Mouse (Mus musculus) MEL (cell line): ENCODE results near the gene Vmn1r45. TPM values are rescaled to one million over a fixed set of nuclear protein-coding genes. Genes with fewer than 3 reads are reported as not detected.

ENCODE experiments used
- DNase-seq: peaks from one replicate; pipeline ENCODE4 v3.0.0; 2011; ENCODE audit warnings: low read depth, low spot score
- H3K27ac ChIP-seq: 2 replicates; pipeline ENCODE4 v1.5.1; 2012; ENCODE audit warnings: low read depth, mild to moderate bottlenecking, control low read depth, low read length, moderate library complexity; ENCODE audit not compliant: control insufficient read depth
- H3K27me3 ChIP-seq, 2 experiments: fragments of 150-350 bp in 1 of 2; sonication (generic) in 1 of 2; 2 replicates each; pipeline ENCODE4 v1.6.1; 2012; ENCODE audit warnings: low read length in 2 of 2, mild to moderate bottlenecking in 2 of 2, improper control_type of control experiment in 1 of 2, moderate library complexity in 1 of 2; ENCODE audit not compliant: insufficient read depth in 2 of 2, control insufficient read depth in 1 of 2
- H3K36me3 ChIP-seq, 2 experiments: 2 replicates each; pipeline ENCODE4 v1.6.1; 2012 to 2014; ENCODE audit warnings: low read length in 2 of 2, improper control_type of control experiment in 1 of 2, inconsistent platforms in 1 of 2, mild to moderate bottlenecking in 1 of 2; ENCODE audit not compliant: insufficient read depth in 2 of 2, control insufficient read depth in 1 of 2
- H3K4me1 ChIP-seq, 2 experiments: fragments of 150-350 bp in 1 of 2; sonication (generic) in 1 of 2; 2 replicates each; pipeline ENCODE4 v1.6.1; 2012; ENCODE audit warnings: low read length in 2 of 2, improper control_type of control experiment in 1 of 2, mild to moderate bottlenecking in 1 of 2; ENCODE audit not compliant: insufficient read depth in 2 of 2, control insufficient read depth in 1 of 2
- H3K4me3 ChIP-seq, 2 experiments: fragments of 150-350 bp in 1 of 2; sonication (generic) in 1 of 2; 2 replicates each; pipeline ENCODE4 v1.5.1; 2012; ENCODE audit warnings: low read depth in 2 of 2, low read length in 2 of 2, mild to moderate bottlenecking in 2 of 2, moderate library complexity in 2 of 2, control low read depth in 1 of 2, improper control_type of control experiment in 1 of 2; ENCODE audit not compliant: control insufficient read depth in 1 of 2, insufficient read depth in 1 of 2
- H3K79me2 ChIP-seq: 2 replicates; pipeline ENCODE4 v1.6.1; 2012; ENCODE audit warnings: mild to moderate bottlenecking, low read length, moderate library complexity; ENCODE audit not compliant: control insufficient read depth, poor library complexity, insufficient read depth
- H3K9ac ChIP-seq: 2 replicates; pipeline ENCODE4 v1.6.1; 2012; ENCODE audit warnings: low read depth, mild to moderate bottlenecking, control low read depth, low read length, moderate library complexity; ENCODE audit not compliant: control insufficient read depth, poor library complexity, severe bottlenecking
- H3K9me3 ChIP-seq: fragments of 150-350 bp; sonication (generic); replicated peaks from 2 replicates; pipeline ENCODE4 v1.6.1; 2012; ENCODE audit warnings: mild to moderate bottlenecking, low read length, improper control_type of control experiment, moderate library complexity; ENCODE audit not compliant: insufficient read depth
- KAT2A ChIP-seq: conservative IDR thresholded peaks from 2 replicates; pipeline ENCODE4 v1.6.1; 2012; ENCODE audit warnings: low read depth, low read length, improper control_type of control experiment, inconsistent platforms
- POLR2A ChIP-seq, 2 experiments: IDR thresholded peaks; 2 replicates each; pipeline ENCODE4 v1.6.1; 2011 to 2012; ENCODE audit warnings: low read length in 2 of 2, mild to moderate bottlenecking in 2 of 2, control low read depth in 1 of 2, improper control_type of control experiment in 1 of 2, low read depth in 1 of 2, moderate library complexity in 1 of 2; ENCODE audit not compliant: control insufficient read depth in 1 of 2, insufficient read depth in 1 of 2, poor library complexity in 1 of 2
- TCF12 ChIP-seq: IDR thresholded peaks from 2 replicates; pipeline ENCODE4 v1.6.1; 2014; ENCODE audit warnings: low read depth, mild to moderate bottlenecking, inconsistent platforms, low read length, improper control_type of control experiment, moderate library complexity
- ZNF384 ChIP-seq: IDR thresholded peaks from 2 replicates; pipeline ENCODE4 v1.6.1; 2012; ENCODE audit warnings: low read depth, mild to moderate bottlenecking, inconsistent platforms, low read length, improper control_type of control experiment
- polyA plus RNA-seq, 2 experiments: library from polyadenylated mRNA; stranded (reverse) in 1 of 2; unstranded in 1 of 2; fragments of >175 nt in 1 of 2; fragments of >200 nt in 1 of 2; gene quantifications; 2 replicates each; pipeline versions ENCODE4 v1.2.1 to v1.2.4; 2012; ENCODE audit warnings: low replicate concordance in 2 of 2, low read depth in 1 of 2; ENCODE audit not compliant: insufficient read length in 2 of 2, insufficient read depth in 1 of 2, missing spikeins in 1 of 2
- total RNA-seq: library from RNA; depleted of rRNA; stranded (reverse); fragments of 300-350 nt; gene quantifications from 2 replicates; pipeline ENCODE4 v1.2.3, GENCODE M21; 2012; rRNA removed

Vmn1r45 gene
- total and polyA plus RNA-seq, 3 experiments: not detected

- H3K27me3 ChIP-seq: no peaks in the 10 kb centered on the region
- DNase-seq: no peak
- no peaks in the 10 kb centered on the region for H3K9me3 ChIP-seq
- TF ChIP-seq ZNF384: no peak
- TF ChIP-seq KAT2A: no peak
- no peak for TF ChIP-seq POLR2A (IDR thresholded peaks at IDR 0.05; ENCODE audit: control insufficient read depth in 1 of 2, insufficient read depth in 1 of 2, low read depth in 1 of 2, low read length in 2 of 2, poor library complexity in 1 of 2)
- TF ChIP-seq TCF12: no peak
- no peak within 1 kb of the TSS for H3K9ac ChIP-seq
- no peak within 1 kb of the TSS for H3K4me3 ChIP-seq
- no peaks in the 10 kb centered on the region for H3K36me3 ChIP-seq
- H3K4me1 ChIP-seq: no peaks in the 10 kb centered on the region
- H3K79me2 ChIP-seq: no peaks in the 10 kb centered on the region
- no peak within 1 kb of the TSS for H3K27ac ChIP-seq
Measured at GRCm38 (mm10) chr6:89883360-89883759, 57.0 kb downstream of the Vmn1r45 start, which contains the start of gene Vmn1r44. Gene Vmn1r44, plus strand, starts transcription at chr6:89883660.

Other genes with a start within 250 kb of the Vmn1r45 start
- not detected in 2 replicates for gene Vmn1r40, start 233.1 kb downstream of the Vmn1r45 start, total RNA-seq
- not detected for gene Vmn1r40, start 233.1 kb downstream of the Vmn1r45 start, polyA plus RNA-seq
- gene Vmn1r41, start 199.8 kb downstream of the Vmn1r45 start, total RNA-seq: not detected in 2 replicates
- under 1 TPM in 1 of 2 experiments, not detected in 1; 0.10 TPM for gene Vmn1r41, start 199.8 kb downstream of the Vmn1r45 start, polyA plus RNA-seq
- gene Vmn1r42, start 64.2 kb downstream of the Vmn1r45 start, total RNA-seq: not detected in 2 replicates
- not detected for gene Vmn1r42, start 64.2 kb downstream of the Vmn1r45 start, polyA plus RNA-seq
- gene Vmn1r43, start 64.2 kb downstream of the Vmn1r45 start, total RNA-seq: not detected in 2 replicates
- under 1 TPM in 1 of 2 experiments, not detected in 1; 0.11 TPM for gene Vmn1r43, start 64.2 kb downstream of the Vmn1r45 start, polyA plus RNA-seq
- gene Vmn1r44, start 56.9 kb downstream of the Vmn1r45 start, total RNA-seq: not detected in 2 replicates
- not detected for gene Vmn1r44, start 56.9 kb downstream of the Vmn1r45 start, polyA plus RNA-seq
- gene Vmn1r46, start 28.7 kb upstream of the Vmn1r45 start, total RNA-seq: not detected in 2 replicates
- gene Vmn1r46, start 28.7 kb upstream of the Vmn1r45 start, polyA plus RNA-seq: not detected
- not detected in 2 replicates for gene Vmn1r47, start 75.5 kb upstream of the Vmn1r45 start, total RNA-seq
- gene Vmn1r47, start 75.5 kb upstream of the Vmn1r45 start, polyA plus RNA-seq: not detected
- gene Vmn1r48, start 96.2 kb upstream of the Vmn1r45 start, total RNA-seq: not detected in 2 replicates
- gene Vmn1r48, start 96.2 kb upstream of the Vmn1r45 start, polyA plus RNA-seq: not detected
- not detected in 2 replicates for gene Vmn1r49, start 137.9 kb upstream of the Vmn1r45 start, total RNA-seq
- gene Vmn1r49, start 137.9 kb upstream of the Vmn1r45 start, polyA plus RNA-seq: not detected
- gene Vmn1r50, start 160.8 kb upstream of the Vmn1r45 start, total RNA-seq: not detected in 2 replicates
- gene Vmn1r50, start 160.8 kb upstream of the Vmn1r45 start, polyA plus RNA-seq: not detected
- not detected in 2 replicates for gene Vmn1r51, start 182.0 kb upstream of the Vmn1r45 start, total RNA-seq
- gene Vmn1r51, start 182.0 kb upstream of the Vmn1r45 start, polyA plus RNA-seq: not detected
- gene Vmn1r52, start 234.2 kb upstream of the Vmn1r45 start, total RNA-seq: not detected in 2 replicates
- not detected for gene Vmn1r52, start 234.2 kb upstream of the Vmn1r45 start, polyA plus RNA-seq